Mouse (Mus musculus) embryonic fibroblast, embryonic 13.5 days (primary cell): ENCODE measurements at regions not wholly inside any gene's neighbourhood (a gene's known extent, or its start where the extent isn't known, plus 50 kb on each side); places are given as distances from the start of the nearest gene placed in this dataset.

Experiments used
- CTCF ChIP-seq: IDR thresholded peaks from 2 replicates; pipeline ENCODE4 v1.5.1; 2011; ENCODE audit warnings: mild to moderate bottlenecking, control low read depth, low read length, moderate library complexity, borderline replicate concordance; ENCODE audit not compliant: insufficient read depth
- POLR2A ChIP-seq: IDR thresholded peaks from 2 replicates; pipeline ENCODE4 v1.6.1; 2011; ENCODE audit warnings: low read depth, mild to moderate bottlenecking, control low read depth, low read length, moderate library complexity

- no peak for TF ChIP-seq CTCF
- TF ChIP-seq POLR2A, result no peak
These were observed 630.7 kb downstream of the Rnf144a start for GRCm38 (mm10) chr12:25784401-25784800.
